Mouse (Mus musculus): ENCODE results near the gene Bst1.

The Bst1 gene

GRCm38 (mm10) chr5:43810427-43811062 is 8.1 kb upstream of the Bst1 start:
- DNase-seq (ENCODE audit: low spot score in 2 of 2): no peak

GRCm38 (mm10) chr5:43814536-43814935 is 4.1 kb upstream of the Bst1 start:
- DNase-seq (ENCODE audit: low spot score in 2 of 2): no peak

GRCm38 (mm10) chr5:43815769-43816168 is 2.9 kb upstream of the Bst1 start:
- no peak for DNase-seq (ENCODE audit: low spot score in 2 of 2)

- no peak for DNase-seq (ENCODE audit: low spot score in 2 of 2)
Observed at GRCm38 (mm10) chr5:43820785-43821184, 2.1 kb downstream of the Bst1 start.

- DNase-seq (ENCODE audit: low spot score in 2 of 2): no peak
Observed at GRCm38 (mm10) chr5:43821538-43821937, 2.9 kb downstream of the Bst1 start, which contains the start of gene Fbxl5. Fbxl5 (minus strand) TSS chr5:43821638.

- no peak for DNase-seq (ENCODE audit: low spot score in 2 of 2)
Observed at GRCm38 (mm10) chr5:43822199-43822598, 3.5 kb downstream of the Bst1 start.

GRCm38 (mm10) chr5:43822824-43823223 is 4.1 kb downstream of the Bst1 start:
- no peak for DNase-seq (ENCODE audit: low spot score in 2 of 2)

GRCm38 (mm10) chr5:43824580-43824979 is 5.9 kb downstream of the Bst1 start:
- DNase-seq (ENCODE audit: low spot score in 2 of 2): no peak

- DNase-seq (ENCODE audit: low spot score in 2 of 2): no peak
Observed at GRCm38 (mm10) chr5:43826883-43827282, 8.2 kb downstream of the Bst1 start.

GRCm38 (mm10) chr5:43827366-43827765 is 8.7 kb downstream of the Bst1 start:
- DNase-seq (ENCODE audit: low spot score in 2 of 2): no peak

GRCm38 (mm10) chr5:43836590-43836989 is 17.9 kb downstream of the Bst1 start:
- no peak for DNase-seq (ENCODE audit: low spot score in 2 of 2)

GRCm38 (mm10) chr5:43837372-43837771 is 18.7 kb downstream of the Bst1 start:
- DNase-seq (ENCODE audit: low spot score in 2 of 2): peak; percentile 35 to 52

GRCm38 (mm10) chr5:43841144-43842010 is 22.7 kb downstream of the Bst1 start:
- DNase-seq (ENCODE audit: low spot score in 2 of 2): peak; percentile 26 to 36

GRCm38 (mm10) chr5:43842011-43842285 is 23.3 kb downstream of the Bst1 start:
- no peak for DNase-seq (ENCODE audit: low spot score in 2 of 2)

GRCm38 (mm10) chr5:43842576-43843155 is 24.0 kb downstream of the Bst1 start:
- no peak for DNase-seq (ENCODE audit: low spot score in 2 of 2)

GRCm38 (mm10) chr5:43845083-43845482 is 26.4 kb downstream of the Bst1 start:
- no peak for DNase-seq (ENCODE audit: low spot score in 2 of 2)

GRCm38 (mm10) chr5:43845646-43846045 is 27.0 kb downstream of the Bst1 start:
- no peak for DNase-seq (ENCODE audit: low spot score in 2 of 2)

GRCm38 (mm10) chr5:43846227-43846626 is 27.5 kb downstream of the Bst1 start:
- DNase-seq (ENCODE audit: low spot score in 2 of 2): no peak

GRCm38 (mm10) chr5:43847555-43847954 is 28.9 kb downstream of the Bst1 start:
- DNase-seq (ENCODE audit: low spot score in 2 of 2): no peak

GRCm38 (mm10) chr5:43848275-43848674 is 29.6 kb downstream of the Bst1 start:
- DNase-seq (ENCODE audit: low spot score in 2 of 2): no peak

- no peak for DNase-seq (ENCODE audit: low spot score in 2 of 2)
Observed at GRCm38 (mm10) chr5:43853096-43853867, 34.6 kb downstream of the Bst1 start.

GRCm38 (mm10) chr5:43853868-43854488 is 35.3 kb downstream of the Bst1 start:
- DNase-seq (ENCODE audit: low spot score in 2 of 2): no peak

All from frontal cortex, postnatal 36 days (tissue).